Mouse (Mus musculus) heart, embryonic 14.5 days (tissue): Measurements from ENCODE around the gene Ssxb2. TPM values are rescaled to one million over a fixed set of nuclear protein-coding genes. Genes with fewer than 3 reads are reported as not detected.
"Not testable (repeated sequence)": the region's sequence is repeated elsewhere in the genome, so short reads cannot be mapped to it uniquely, and the experiment has no call there.

Experiments
- ATAC-seq: fragments of 200-750 bp; cut with Nextera tagmentation; 2 replicates; pipeline ENCODE4 v1.8.0; 2017; ENCODE audit warnings: low read depth, moderate TSS enrichment; ENCODE audit not compliant: insufficient number of reproducible peaks, insufficient read depth, low FRiP score
- H3K27ac ChIP-seq, 2 experiments: fragments of 200-500 bp in 1 of 2; fragments of 300-500 bp in 1 of 2; sonication (generic) in 1 of 2; replicated peaks in 1 of 2; 2 replicates each; pipeline ENCODE4 v1.5.1; 2012 to 2014; ENCODE audit warnings: low read depth in 2 of 2, low read length in 2 of 2, control low read depth in 1 of 2, mild to moderate bottlenecking in 1 of 2, mixed read lengths in 1 of 2; ENCODE audit not compliant: control insufficient read depth in 1 of 2, insufficient read depth in 1 of 2
- H3K27me3 ChIP-seq: fragments of 300-500 bp; sonication (generic); 2 replicates; pipeline ENCODE4 v1.6.1; 2014; ENCODE audit warnings: mild to moderate bottlenecking, low read length, control low read depth; ENCODE audit not compliant: control insufficient read depth, insufficient read depth
- H3K36me3 ChIP-seq: fragments of 300-500 bp; sonication (generic); 2 replicates; pipeline ENCODE4 v1.6.1; 2014; ENCODE audit warnings: mild to moderate bottlenecking, control low read depth, low read length, mixed read lengths; ENCODE audit not compliant: control insufficient read depth, insufficient read depth
- H3K4me1 ChIP-seq, 2 experiments: fragments of 200-500 bp in 1 of 2; fragments of 300-500 bp in 1 of 2; sonication (generic) in 1 of 2; 2 replicates each; pipeline ENCODE4 v1.6.1; 2012 to 2014; ENCODE audit warnings: low read length in 2 of 2, control low read depth in 1 of 2, mixed read lengths in 1 of 2; ENCODE audit not compliant: control insufficient read depth in 2 of 2, insufficient read depth in 2 of 2
- H3K4me2 ChIP-seq: fragments of 300-500 bp; sonication (generic); 2 replicates; pipeline ENCODE4 v1.6.1; 2014; ENCODE audit warnings: mild to moderate bottlenecking, low read length
- H3K4me3 ChIP-seq, 2 experiments: fragments of 200-500 bp in 1 of 2; fragments of 300-500 bp in 1 of 2; sonication (generic) in 1 of 2; 2 replicates each; pipeline ENCODE4 v1.5.1; 2012 to 2014; ENCODE audit warnings: low read length in 2 of 2, mild to moderate bottlenecking in 2 of 2, control low read depth in 1 of 2, low read depth in 1 of 2, moderate library complexity in 1 of 2; ENCODE audit not compliant: control insufficient read depth in 1 of 2, insufficient read depth in 1 of 2
- H3K9ac ChIP-seq: fragments of 300-500 bp; sonication (generic); 2 replicates; pipeline ENCODE4 v1.6.1; 2014; ENCODE audit warnings: mild to moderate bottlenecking, low read length
- H3K9me3 ChIP-seq: fragments of 300-500 bp; sonication (generic); 2 replicates; pipeline ENCODE4 v1.6.1; 2016; ENCODE audit warnings: low read length, control low read depth; ENCODE audit not compliant: control insufficient read depth
- WGBS: fragments of 180-500 bp; shearing (Covaris S2); extraction: QIAGEN DNeasy Blood & Tissue Kit; methylation state at CpG from one replicate; pipeline ENCODE4 v1.1.7; 2014; 5-methylcytosine and 5-hydroxymethylcytosine counted together
- polyA plus RNA-seq: library from polyadenylated mRNA; unstranded; fragments of >200 nt; fragmentation: Nextera tagmentation; extraction: Ambion mirVana; gene quantifications from 2 replicates; pipeline ENCODE4 v1.2.1, GENCODE M21; 2014

Ssxb2 gene
- not detected in 2 replicates for polyA plus RNA-seq

- H3K4me1 ChIP-seq, ATAC-seq, H3K27ac ChIP-seq, H3K36me3 ChIP-seq, H3K4me2 ChIP-seq, H3K9ac ChIP-seq, H3K4me3 ChIP-seq, H3K27me3 ChIP-seq, H3K9me3 ChIP-seq: not testable (repeated sequence)
- 59% methylated on average over 2 of the region's 2 CpGs for WGBS
These were observed at the start of gene Ssxb2 for GRCm38 (mm10) chrX:8461626-8462025. Gene Ssxb2, minus strand, starts transcription at chrX:8461726.

GRCm38 (mm10) chrX:8413005-8413404, 48.5 kb downstream of the Ssxb2 start, which contains the start of gene Ssxb1:
Gene Ssxb1, plus strand, starts transcription at chrX:8413305.
- not testable (repeated sequence) for H3K27ac ChIP-seq, H3K9ac ChIP-seq, ATAC-seq, H3K9me3 ChIP-seq, H3K36me3 ChIP-seq, H3K27me3 ChIP-seq, H3K4me3 ChIP-seq, H3K4me2 ChIP-seq, H3K4me1 ChIP-seq
- WGBS, result 23% methylated on average over 1 of the region's 1 CpGs

Other genes starting within 250 kb of the Ssxb2 start
- gene Ftsj1, start 209.3 kb downstream of the Ssxb2 start, polyA plus RNA-seq, result 25.1 and 25.4 TPM in 2 replicates
- 21.7 and 26.5 TPM in 2 replicates for gene Slc38a5, start 190.6 kb downstream of the Ssxb2 start, polyA plus RNA-seq
- not detected in 2 replicates for gene Ssxb10, start 134.3 kb downstream of the Ssxb2 start, polyA plus RNA-seq
- gene Ssxb9, start 94.7 kb downstream of the Ssxb2 start, polyA plus RNA-seq, result not detected in 2 replicates
- not detected in 2 replicates for gene Ssxb1, start 48.4 kb downstream of the Ssxb2 start, polyA plus RNA-seq
- not detected in 2 replicates for gene Gm14459, start 63.2 kb upstream of the Ssxb2 start, polyA plus RNA-seq
- gene Ssxb6, start 86.5 kb upstream of the Ssxb2 start, polyA plus RNA-seq, result not detected in 2 replicates
- gene Ssxb3, start 130.1 kb upstream of the Ssxb2 start, polyA plus RNA-seq, result not detected in 2 replicates
- not detected in 2 replicates for gene Ssxb8, start 229.1 kb upstream of the Ssxb2 start, polyA plus RNA-seq